Comparison of ENCODE assay signal across 8 mouse cellular contexts in the genomic region with DNA sequence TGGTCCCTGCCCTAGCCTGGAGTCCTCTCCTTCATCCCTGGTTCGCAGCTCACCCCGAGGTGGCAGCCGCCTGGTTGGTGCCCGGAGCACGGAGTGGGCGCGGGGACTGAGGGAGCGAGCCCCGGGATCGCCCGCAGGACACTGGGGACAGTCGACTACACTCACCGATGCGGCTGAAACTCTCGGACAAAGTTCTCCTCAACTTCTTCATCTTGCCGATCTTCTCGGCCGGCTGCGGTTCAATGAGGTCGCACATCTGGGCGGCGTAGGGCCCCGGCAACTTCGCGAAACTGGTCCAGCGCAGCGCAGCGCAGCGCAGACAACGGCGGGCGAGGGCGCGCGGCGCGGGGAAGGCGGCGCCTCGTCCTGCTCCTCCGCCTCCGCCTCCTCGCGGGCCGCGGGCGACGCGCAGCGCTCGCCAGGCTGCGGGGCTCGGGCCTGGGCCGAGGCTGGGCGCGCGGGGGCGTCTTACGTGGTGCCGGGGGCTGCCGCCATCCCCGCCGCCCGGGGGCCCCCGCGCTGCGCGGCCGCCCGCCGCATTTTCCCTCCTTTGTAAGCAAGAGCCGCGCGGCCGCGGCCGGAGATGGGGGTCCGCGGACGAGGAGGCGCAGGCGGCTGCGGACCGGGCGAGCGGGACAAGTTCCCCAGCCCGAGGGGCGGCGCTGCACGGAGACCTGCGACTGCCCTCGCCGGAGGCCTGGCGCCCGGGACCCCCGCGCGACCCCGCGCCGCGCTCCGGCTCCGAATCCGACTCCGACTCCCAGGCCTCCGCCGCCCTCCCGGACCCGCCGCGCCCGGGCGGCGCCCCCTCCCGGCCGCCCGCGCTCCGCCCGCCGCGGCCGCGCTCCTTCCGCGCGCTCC. TPM values are rescaled to one million over a fixed set of nuclear protein-coding genes. Genes with fewer than 3 reads are reported as not detected.
DNase-seq lines count a peak whose midpoint lies in the region; ATAC-seq and TF ChIP-seq lines count a peak whose summit lies in the region.

No protein-coding gene starts in this region.

- H3K9ac ChIP-seq in intestine, embryonic 15.5 days = peak overlapping the region; percentile 82

- peak; percentile 96 for ATAC-seq in intestine, embryonic 15.5 days
- ATAC-seq in megakaryocyte-erythroid progenitor cell, adult 5-6 weeks (replicated peaks; ENCODE audit: low FRiP score, low TSS enrichment, poor library complexity, severe bottlenecking) = peak; percentile 82
- ATAC-seq in inflammation-experienced regulatory T-cells, adult 6 months = no peak

- H3K4me1 ChIP-seq in cortical plate, adult 2 months (ENCODE audit: control insufficient read depth, insufficient read depth, low read length) = no peaks in the 10 kb centered on the region
- no peaks in the 10 kb centered on the region for H3K4me1 ChIP-seq in intestine, embryonic 15.5 days (replicated peaks)

- no peaks in the 10 kb centered on the region for H3K9me3 ChIP-seq in intestine, embryonic 15.5 days

- WGBS in intestine, embryonic 15.5 days = under 1% methylated on average over 124 of the region's 128 CpGs

- no peak for TF ChIP-seq CTCF in cortical plate, adult 2 months (IDR thresholded peaks at IDR 0.05; ENCODE audit: extremely low read depth, insufficient read depth, low read length)

- intact Hi-C loops in left cerebral cortex, postnatal 36 days (cut with DNase I) = loop anchor here (10.0 kb wide), 1 partner anchor 415 kb away; no protein-coding TSS in a partner anchor

- peak; percentile 77 for DNase-seq in adrenal gland, adult 2 months
- DNase-seq in gastrocnemius, postnatal 25 days = peak; percentile 53
- peak; percentile 60 to 78 for DNase-seq in left cerebral cortex, postnatal 36 days (ENCODE audit: low spot score in 2 of 2)
- peak; percentile 78 for DNase-seq in right cerebral cortex, postnatal 25 days

- no peak for TF ChIP-seq POLR2A in cortical plate, adult 2 months (IDR thresholded peaks at IDR 0.05; ENCODE audit: extremely low read depth, insufficient read depth, low read length)

- H3K27me3 ChIP-seq in intestine, embryonic 15.5 days (replicated peaks) = no peaks in the 10 kb centered on the region

- no peaks in the 10 kb centered on the region for H3K36me3 ChIP-seq in intestine, embryonic 15.5 days

- H3K4me2 ChIP-seq in intestine, embryonic 15.5 days (replicated peaks) = peak overlapping the region; percentile 81

- no peak overlapping the region for H3K27ac ChIP-seq in cortical plate, adult 2 months (ENCODE audit: insufficient read depth, low read length)
- H3K27ac ChIP-seq in intestine, embryonic 15.5 days = peak overlapping the region; percentile 88

- H3K4me3 ChIP-seq in cortical plate, adult 2 months (ENCODE audit: insufficient read depth, low read length) = peak overlapping the region; percentile 74
- peak overlapping the region; percentile 69 for H3K4me3 ChIP-seq in intestine, embryonic 15.5 days (replicated peaks)

RNA-seq across cellular contexts. Expression of gene Cdk14, which starts 40.0 kb away (rescaled TPM):
- total RNA-seq in adrenal gland, adult 2 months (2021) = 10 to 100 TPM; 11.4 to 12.3 TPM
- 0.66 and 0.74 TPM in 2 replicates for polyA plus RNA-seq in adrenal gland, adult 2 months (2012; rRNA removed)
- 82.5 and 89.5 TPM in 2 replicates for polyA plus RNA-seq in cortical plate, adult 2 months (2012; rRNA removed)
- total RNA-seq in gastrocnemius, postnatal 25 days (2021) = 1 to 10 TPM; 5.4 to 5.5 TPM
- 15.0 and 16.6 TPM in 2 replicates for polyA plus RNA-seq in intestine, embryonic 15.5 days (2015; fragmentation: Nextera tagmentation; extraction: Ambion mirVana)
- 100 to 1,000 TPM; 196 to 198 TPM for total RNA-seq in left cerebral cortex, postnatal 36 days (2021)
- 0.11 TPM in 1 of 2 replicates, not detected in the other for total RNA-seq in megakaryocyte-erythroid progenitor cell, adult 5-6 weeks (2014; fragmentation: Nextera tagmentation)
- 0.23 and 0.57 TPM in 2 replicates for total RNA-seq in megakaryocyte-erythroid progenitor cell, adult 5-6 weeks (2017)
- polyA plus RNA-seq in inflammation-experienced regulatory T-cells, adult 6 months (2017; shearing (Covaris generic)) = under 1 TPM in 2 of 3 experiments, not detected in 1; 0.12 to 0.78 TPM

Comparison
In these comparisons a context has a peak if more than half of its experiments do, and no peak if none do; other contexts are left out.
1. RNA of gene Cdk14, which starts 40.0 kb away (total RNA-seq): 196 to 198 TPM in left cerebral cortex, postnatal 36 days; 11.4 to 12.3 TPM in adrenal gland, adult 2 months, 5.4 to 5.5 TPM in gastrocnemius, postnatal 25 days and 0.11 to 0.57 TPM in megakaryocyte-erythroid progenitor cell, adult 5-6 weeks; every median in the first group is over 10 times any median in the second.
2. Peak in every context shown above with its lines, with median percentiles within 50 percentile points of each other: DNase-seq.